Mouse (Mus musculus) G1E-ER4 (cell line): ENCODE measurements around the gene Ppp2r3c. TPM values are rescaled to one million over a fixed set of nuclear protein-coding genes. Genes with fewer than 3 reads are reported as not detected.
"Not testable (repeated sequence)": the region's sequence is repeated elsewhere in the genome, so short reads cannot be mapped to it uniquely, and the experiment has no call there.

Experiments
- GATA1 ChIP-seq: IDR thresholded peaks from one replicate; pipeline ENCODE4 v1.8.0; 2012; ENCODE audit warnings: low read length, inconsistent platforms
- polyA plus RNA-seq: library from polyadenylated mRNA; stranded (reverse); fragments of >175 nt; gene quantifications from 2 replicates; pipeline ENCODE4 v1.2.3, GENCODE M21; 2012

The Ppp2r3c gene
- polyA plus RNA-seq, 1 experiment = 0.85 TPM

GRCm38 (mm10) chr12:55300820-55301351 lies 1.9 kb downstream of the Ppp2r3c start:
- no peak for TF ChIP-seq GATA1

- no peak for TF ChIP-seq GATA1
Observed at GRCm38 (mm10) chr12:55299336-55299735, 3.5 kb downstream of the Ppp2r3c start, which contains the start of gene 1110008L16Rik. Gene 1110008L16Rik, plus strand, starts transcription at chr12:55299577.

DNA sequence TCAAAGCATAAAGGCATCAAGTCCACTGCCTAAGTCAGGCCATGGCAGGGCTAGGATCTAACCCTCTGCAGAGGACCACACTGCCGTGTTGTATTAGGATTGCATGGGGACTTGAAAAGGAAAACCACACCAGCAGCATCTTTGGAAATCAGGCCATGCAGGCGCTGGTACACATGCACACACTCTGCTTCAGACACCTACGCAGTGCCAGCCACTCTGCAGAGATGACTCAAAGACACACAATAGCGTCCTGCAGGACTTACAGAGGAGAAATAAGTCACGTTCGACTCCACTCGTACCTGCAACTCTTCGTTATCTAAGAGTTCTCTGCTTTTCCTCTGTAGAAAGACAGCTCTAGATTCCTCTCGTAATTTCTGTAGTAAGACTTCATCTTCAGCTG lies 4.7 kb downstream of the Ppp2r3c start:
- TF ChIP-seq GATA1 = no peak

- TF ChIP-seq GATA1 = no peak
Observed at GRCm38 (mm10) chr12:55272243-55272642, 30.6 kb downstream of the Ppp2r3c start.

DNA sequence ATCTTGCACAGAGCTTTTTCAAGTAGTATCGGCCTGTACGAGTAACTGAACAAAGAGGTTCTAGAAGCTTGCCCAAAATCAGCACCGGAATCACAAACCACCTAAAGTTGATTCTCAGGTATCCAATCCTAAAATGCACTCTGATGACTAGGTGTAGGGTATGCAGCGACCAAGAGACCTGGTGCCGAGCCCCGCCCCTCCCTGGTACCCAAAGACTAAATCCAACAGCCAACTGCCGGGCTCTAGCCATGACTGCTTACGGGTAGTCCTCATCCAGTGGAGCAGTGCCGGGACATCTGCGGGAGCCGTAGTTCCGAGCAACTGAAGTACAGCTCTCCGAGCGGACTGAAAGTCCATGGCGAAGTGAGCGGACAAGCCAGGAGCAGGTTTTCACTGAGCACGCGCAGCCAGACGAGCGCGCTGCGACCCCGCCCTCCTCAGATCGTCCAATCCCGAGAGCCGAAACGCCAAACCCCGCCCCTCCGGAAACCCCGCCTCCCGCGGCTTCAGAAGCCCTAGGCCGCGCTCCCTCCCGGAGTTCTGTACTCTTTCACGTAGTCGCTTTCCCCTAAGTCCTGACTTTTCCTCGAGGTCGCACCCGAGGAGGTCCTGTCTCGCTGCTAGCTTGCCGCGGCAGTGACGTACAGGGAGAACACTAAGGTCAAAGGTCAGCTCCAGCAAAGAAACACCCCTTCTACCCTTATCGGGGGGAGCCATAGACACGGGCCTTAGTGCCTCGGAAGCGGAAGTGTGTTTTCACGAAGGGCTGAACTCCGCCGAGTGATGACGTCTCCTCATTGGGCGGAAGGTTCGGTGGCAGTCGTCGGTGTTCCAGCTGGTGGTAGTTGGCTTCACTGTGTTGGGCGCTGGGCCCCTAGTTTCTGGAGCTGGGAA lies 72.9 kb downstream of the Ppp2r3c start, which contains the start of gene Srp54c:
Srp54c (plus strand) TSS at position 543 of the 894 bp plus-strand sequence.
- not testable (repeated sequence) for TF ChIP-seq GATA1

Other genes starting within 250 kb of the Ppp2r3c start
- 0.54 and 0.69 TPM in 2 replicates for gene 2700097O09Rik, start 222.9 kb downstream of the Ppp2r3c start, polyA plus RNA-seq
- gene Srp54a, start 222.7 kb downstream of the Ppp2r3c start, polyA plus RNA-seq = 32.2 and 38.7 TPM in 2 replicates
- 8.3 and 12.5 TPM in 2 replicates for gene Fam177a, start 178.5 kb downstream of the Ppp2r3c start, polyA plus RNA-seq
- gene Srp54b, start 147.9 kb downstream of the Ppp2r3c start, polyA plus RNA-seq = 63.1 and 101 TPM in 2 replicates
- gene 1700047I17Rik2, start 103.4 kb downstream of the Ppp2r3c start, polyA plus RNA-seq = not detected in 2 replicates
- 0.48 and 0.64 TPM in 2 replicates for gene Srp54c, start 72.8 kb downstream of the Ppp2r3c start, polyA plus RNA-seq
- gene 1110008L16Rik, start 3.4 kb downstream of the Ppp2r3c start, polyA plus RNA-seq = 1.0 and 1.5 TPM in 2 replicates
- gene Psma6, start 81.2 kb upstream of the Ppp2r3c start, polyA plus RNA-seq = 12.2 and 18.9 TPM in 2 replicates
- gene Nfkbia, start 189.6 kb upstream of the Ppp2r3c start, polyA plus RNA-seq = 5.2 and 5.8 TPM in 2 replicates